Mouse (Mus musculus) forebrain, postnatal 0 days (tissue): ENCODE data around the gene Zfp986. TPM values are rescaled to one million over a fixed set of nuclear protein-coding genes. Genes with fewer than 3 reads are reported as not detected.
"Not testable (repeated sequence)": the region's sequence is repeated elsewhere in the genome, so short reads cannot be mapped to it uniquely, and the experiment has no call there.

Experiments used
- ATAC-seq: fragments of 200-750 bp; cut with Nextera tagmentation; 2 replicates; pipeline ENCODE4 v1.8.0; 2017; ENCODE audit warnings: mild to moderate bottlenecking, moderate library complexity
- DNase-seq: peaks from one replicate; pipeline ENCODE4 v3.0.0-alpha.2; 2015
- H3K27ac ChIP-seq: fragments of 300-500 bp; sonication (generic); 2 replicates; pipeline ENCODE4 v1.5.1; 2014; ENCODE audit warnings: low read depth, mild to moderate bottlenecking, antibody characterized with exemption, low read length, moderate library complexity, mixed read lengths
- H3K27me3 ChIP-seq: fragments of 300-500 bp; sonication (generic); 2 replicates; pipeline ENCODE4 v1.6.1; 2014; ENCODE audit warnings: mild to moderate bottlenecking, low read length, mixed read lengths; ENCODE audit not compliant: insufficient read depth
- H3K36me3 ChIP-seq: fragments of 300-500 bp; sonication (generic); 2 replicates; pipeline ENCODE4 v1.6.1; 2014; ENCODE audit warnings: mild to moderate bottlenecking, moderate library complexity; ENCODE audit not compliant: insufficient read depth
- H3K4me1 ChIP-seq: fragments of 300-500 bp; sonication (generic); 2 replicates; pipeline ENCODE4 v1.6.1; 2014; ENCODE audit warnings: antibody characterized with exemption; ENCODE audit not compliant: insufficient read depth
- H3K4me2 ChIP-seq: fragments of 300-500 bp; sonication (generic); 2 replicates; pipeline ENCODE4 v1.6.1; 2014; ENCODE audit warnings: low read depth, mild to moderate bottlenecking, moderate library complexity
- H3K4me3 ChIP-seq: fragments of 300-500 bp; sonication (generic); 2 replicates; pipeline ENCODE4 v1.5.1; 2014; ENCODE audit warnings: low read depth, low read length, mixed read lengths
- H3K9ac ChIP-seq: fragments of 300-500 bp; sonication (generic); 2 replicates; pipeline ENCODE4 v1.6.1; 2014; ENCODE audit warnings: mild to moderate bottlenecking
- H3K9me3 ChIP-seq: fragments of 300-500 bp; sonication (generic); 2 replicates; pipeline ENCODE4 v1.6.1; 2016; ENCODE audit warnings: low read length
- WGBS: fragments of 180-500 bp; shearing (Covaris S2); extraction: QIAGEN DNeasy Blood & Tissue Kit; methylation state at CpG from one replicate; pipeline ENCODE4 v1.1.7; 2014; 5-methylcytosine and 5-hydroxymethylcytosine counted together
- polyA plus RNA-seq: library from polyadenylated mRNA; unstranded; fragments of >200 nt; fragmentation: Nextera tagmentation; extraction: Ambion mirVana; gene quantifications from 2 replicates; pipeline ENCODE4 v1.2.1, GENCODE M21; 2015
- total RNA-seq: library from RNA; depleted of rRNA; stranded (reverse); fragments of >200 nt; gene quantifications from 2 replicates; pipeline ENCODE4 v1.2.3, GENCODE M21; 2014; rRNA removed

Gene Zfp986
- total RNA-seq (0.14 TPM in 1 of 2 replicates, not detected in the other), polyA plus RNA-seq (not detected in 2 replicates)

DNA sequence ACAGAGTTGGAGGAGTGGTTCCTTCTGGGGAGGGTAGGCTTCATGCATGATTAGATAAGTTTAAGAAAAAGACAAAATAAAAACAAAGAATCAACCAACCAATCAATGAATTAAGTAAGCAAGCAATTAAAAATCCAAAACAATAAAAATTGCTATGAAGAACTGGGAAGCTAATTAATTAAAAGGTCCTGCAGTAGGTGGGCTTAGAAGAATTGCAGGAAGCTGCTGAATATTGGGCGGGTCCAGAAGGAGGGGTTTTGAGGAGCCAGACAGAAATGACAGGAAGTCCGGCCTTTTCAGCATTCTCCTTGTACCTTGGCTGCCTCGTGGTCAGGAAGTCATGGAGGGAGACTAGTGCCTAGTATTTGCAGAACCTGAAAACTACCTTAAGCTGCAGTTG, at the start of gene Zfp986:
TSS of gene Zfp986 (plus strand) at position 301 of the 400 bp plus-strand sequence.
- not testable (repeated sequence) for H3K36me3 ChIP-seq, H3K9me3 ChIP-seq, DNase-seq, H3K4me1 ChIP-seq, H3K4me2 ChIP-seq, H3K4me3 ChIP-seq, H3K27me3 ChIP-seq, H3K9ac ChIP-seq, H3K27ac ChIP-seq, ATAC-seq
- 77% methylated on average over 3 of the region's 3 CpGs for WGBS

DNA sequence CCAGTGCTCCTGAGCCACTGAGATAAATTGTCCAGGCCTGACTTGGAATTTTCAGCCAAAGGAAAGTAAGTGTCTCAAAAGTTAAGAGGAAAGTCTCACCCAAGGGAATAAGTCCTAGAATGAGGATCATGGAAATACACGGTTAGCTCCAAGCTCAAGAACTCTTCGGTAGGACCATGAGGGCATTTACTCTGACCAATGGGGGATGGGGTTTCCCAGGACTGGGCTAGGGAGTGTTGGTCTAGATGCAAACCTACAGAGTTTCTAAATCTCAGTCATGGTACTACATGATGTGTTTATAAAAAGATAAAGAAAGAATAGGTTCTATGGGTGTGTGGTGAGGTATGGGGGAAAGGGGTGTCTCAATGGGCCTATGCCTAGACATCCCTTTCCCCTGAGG, 48.6 kb upstream of the Zfp986 start:
- not testable (repeated sequence) for H3K4me3 ChIP-seq, H3K9me3 ChIP-seq, H3K4me2 ChIP-seq, H3K4me1 ChIP-seq, H3K9ac ChIP-seq, DNase-seq, H3K27me3 ChIP-seq, H3K36me3 ChIP-seq, H3K27ac ChIP-seq, ATAC-seq
- WGBS, result no CpG with 5 or more reads among the region's 2 CpGs

DNA sequence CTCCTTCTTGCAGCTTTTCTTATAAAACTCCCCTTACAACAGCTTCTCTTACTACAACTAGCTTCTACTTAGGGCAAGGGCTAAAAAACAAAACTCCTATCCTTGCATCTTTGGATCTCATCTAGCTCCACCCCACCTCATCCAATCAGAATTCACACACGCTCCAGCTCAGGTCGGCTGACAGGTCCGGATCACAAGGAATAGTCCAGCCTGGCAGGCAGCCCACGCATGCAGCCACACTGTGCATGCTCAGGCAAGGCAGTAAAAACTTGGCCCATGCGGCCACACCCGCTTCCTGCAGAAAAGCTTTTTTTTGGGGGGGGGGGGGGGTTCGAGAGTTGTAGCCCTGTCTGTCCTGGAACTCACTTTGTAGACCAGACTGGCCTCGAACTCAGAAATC, 43.0 kb upstream of the Zfp986 start:
- H3K9me3 ChIP-seq, ATAC-seq, H3K36me3 ChIP-seq, H3K4me2 ChIP-seq, H3K4me1 ChIP-seq, H3K27ac ChIP-seq, DNase-seq, H3K27me3 ChIP-seq, H3K9ac ChIP-seq, H3K4me3 ChIP-seq: not testable (repeated sequence)
- WGBS, result 89% methylated on average over 3 of the region's 8 CpGs

DNA sequence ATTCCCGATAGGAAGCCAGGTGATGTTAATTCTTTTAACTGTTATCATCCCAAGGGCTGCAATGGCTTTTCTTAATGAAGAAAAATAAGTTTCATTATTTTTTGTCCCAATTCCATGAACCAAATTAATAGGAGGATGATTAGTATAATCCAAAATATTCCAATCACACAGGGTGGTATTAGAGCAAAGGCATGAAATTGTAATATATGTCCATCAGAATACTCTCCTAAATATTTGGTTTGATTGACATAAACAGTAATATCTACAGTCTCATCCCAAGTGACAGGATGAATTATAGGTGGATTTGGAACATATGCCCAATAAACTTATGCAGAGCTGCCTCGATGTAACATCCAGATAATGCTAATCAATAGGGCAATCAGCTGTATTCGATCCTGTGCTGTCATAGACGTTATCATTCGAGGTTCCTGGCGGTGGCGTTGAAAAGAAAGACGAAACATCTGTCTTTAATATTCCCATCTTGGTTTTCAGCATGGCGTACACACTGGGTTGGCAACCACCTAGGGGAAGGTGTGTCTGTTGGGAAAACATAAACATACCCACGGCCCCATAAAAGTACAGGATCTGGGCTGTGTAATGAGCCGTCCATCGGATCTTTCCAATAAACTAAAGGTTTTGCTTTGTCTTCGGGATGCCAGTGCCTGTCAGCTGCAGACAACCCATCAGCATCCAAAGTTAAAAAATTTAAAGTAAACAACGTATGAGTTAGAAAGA, 37.1 kb upstream of the Zfp986 start:
- not testable (repeated sequence) for H3K27me3 ChIP-seq, H3K36me3 ChIP-seq, H3K4me2 ChIP-seq, H3K4me3 ChIP-seq, H3K4me1 ChIP-seq, H3K27ac ChIP-seq, DNase-seq, ATAC-seq, H3K9me3 ChIP-seq, H3K9ac ChIP-seq
- 92% methylated on average over 1 of the region's 14 CpGs for WGBS

DNA sequence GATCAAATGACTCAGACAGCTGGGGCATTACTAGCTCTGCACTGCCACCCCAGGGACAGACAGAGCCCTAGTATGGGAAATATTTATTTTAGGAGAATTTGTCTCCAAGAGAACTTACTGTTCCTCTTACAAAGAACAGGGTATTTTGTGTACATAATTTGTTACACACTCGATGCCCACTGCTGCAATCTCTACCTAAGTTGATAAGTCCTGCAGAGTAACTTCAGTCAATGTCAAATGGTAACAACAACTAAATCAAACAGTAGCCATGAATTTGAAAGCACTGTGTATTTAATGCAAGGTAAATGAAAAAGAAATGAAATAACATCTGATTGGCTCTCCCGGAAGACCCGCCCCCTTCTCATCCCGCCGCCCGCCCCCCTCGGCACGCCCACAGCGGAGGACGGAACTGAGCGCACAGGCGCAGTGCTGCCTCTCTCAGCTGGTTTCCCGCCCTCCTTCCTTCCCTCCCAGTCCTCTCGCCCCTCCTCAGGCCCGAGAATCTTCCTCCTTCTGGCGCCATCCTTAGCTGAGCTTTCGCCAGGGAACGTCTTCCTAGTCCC, 32.2 kb upstream of the Zfp986 start:
- WGBS, result 84% methylated on average over 6 of the region's 18 CpGs
- DNase-seq, result not testable (repeated sequence)

DNA sequence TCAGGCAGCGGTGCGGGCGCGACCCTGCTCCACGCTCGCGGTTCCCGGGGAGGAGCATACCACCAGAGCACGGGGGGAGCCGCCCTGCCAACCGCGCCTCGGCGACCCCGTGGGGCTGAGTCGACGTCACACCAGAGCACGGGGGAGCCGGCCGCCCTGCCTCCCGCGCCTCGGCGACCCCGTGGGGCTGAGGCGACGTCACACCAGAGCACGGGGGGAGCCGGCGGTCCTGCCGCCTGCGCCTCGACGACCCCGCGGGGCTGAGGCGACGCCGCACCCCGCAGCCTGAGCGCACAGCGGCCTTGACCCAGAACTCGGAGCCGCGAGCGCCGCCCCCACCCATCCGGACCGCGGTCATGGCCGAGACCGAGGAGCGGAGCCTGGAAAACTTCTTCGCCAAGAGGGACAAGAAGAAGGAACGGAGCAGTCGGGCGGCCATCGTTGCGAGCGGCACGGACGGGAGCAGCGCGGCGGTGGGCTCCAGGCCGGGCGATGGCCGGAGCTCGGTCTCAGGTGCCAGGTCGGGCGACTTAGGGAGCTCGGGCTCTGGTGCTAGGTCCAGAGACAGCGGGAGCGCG, 31.6 kb upstream of the Zfp986 start:
- H3K27me3 ChIP-seq, H3K9me3 ChIP-seq, DNase-seq, H3K27ac ChIP-seq, H3K4me2 ChIP-seq, H3K9ac ChIP-seq, H3K36me3 ChIP-seq, H3K4me3 ChIP-seq, H3K4me1 ChIP-seq: not testable (repeated sequence)
- ATAC-seq, result peak; percentile 27; the same call in 1 of the 2 replicates
- 74% methylated on average over 47 of the region's 75 CpGs for WGBS

More for the DNA sequence above, 32.2 kb upstream of the Zfp986 start:
- not testable (repeated sequence) for H3K4me2 ChIP-seq, H3K4me3 ChIP-seq, H3K9me3 ChIP-seq, H3K9ac ChIP-seq, H3K4me1 ChIP-seq, H3K27me3 ChIP-seq, H3K36me3 ChIP-seq, H3K27ac ChIP-seq
- ATAC-seq, result peak; percentile 25; the same call in 1 of the 2 replicates

DNA sequence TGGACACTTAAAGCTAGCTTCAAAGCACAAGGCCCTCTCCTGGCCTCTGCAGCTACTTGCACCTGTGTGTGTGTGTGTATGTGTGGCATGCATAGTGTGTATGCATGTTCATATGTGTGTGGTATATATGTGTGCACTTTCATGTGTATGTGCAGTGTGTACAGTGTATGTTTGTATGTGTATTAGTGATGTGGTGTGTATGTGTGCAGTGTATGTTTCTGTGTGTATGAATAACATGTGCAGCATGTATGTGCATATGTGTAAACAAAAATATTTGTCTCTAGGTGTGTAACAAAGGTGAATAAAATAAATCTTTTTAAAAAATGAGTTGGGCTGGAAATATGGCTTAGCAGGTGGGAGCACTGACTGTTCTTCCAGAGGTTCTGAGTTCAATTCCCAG, 21.8 kb upstream of the Zfp986 start:
- H3K27me3 ChIP-seq, H3K36me3 ChIP-seq, H3K4me1 ChIP-seq, H3K4me2 ChIP-seq, H3K9me3 ChIP-seq, DNase-seq, H3K9ac ChIP-seq, H3K27ac ChIP-seq, H3K4me3 ChIP-seq: not testable (repeated sequence)
- ATAC-seq, result peak; percentile 56; the same call in 1 of the 2 replicates

DNA sequence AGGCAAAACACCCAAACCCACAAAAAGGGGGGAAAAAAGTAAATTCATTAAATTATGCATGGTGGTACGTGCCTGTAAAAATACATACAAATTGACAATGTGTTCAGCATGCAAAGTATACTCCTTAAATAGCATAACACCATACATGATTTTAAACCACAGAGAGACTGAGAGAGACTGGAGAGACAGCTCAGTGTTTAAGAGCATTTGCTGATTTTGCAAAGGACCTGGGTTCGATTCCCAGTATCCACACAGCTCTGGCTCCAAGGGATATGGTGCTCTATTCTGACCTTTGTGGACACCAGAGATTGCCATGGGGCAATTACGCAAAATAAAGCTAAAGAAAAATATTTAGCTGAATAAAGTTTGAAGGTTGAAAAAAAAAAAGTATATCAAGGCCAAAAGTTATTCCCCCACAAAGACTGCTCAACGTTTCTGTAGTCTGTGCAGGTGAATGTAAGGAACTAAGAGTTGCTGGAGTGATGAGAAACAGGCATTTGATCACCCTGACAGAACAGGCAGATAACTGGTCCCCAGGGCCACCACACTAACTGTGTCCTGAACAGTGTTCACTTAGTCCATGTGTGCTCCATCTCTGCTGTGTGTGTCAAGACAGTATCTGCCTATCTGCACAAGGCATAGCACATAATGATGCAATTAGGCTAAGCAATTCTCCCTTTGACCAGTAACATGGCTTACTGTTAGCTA, 20.3 kb upstream of the Zfp986 start:
- H3K27me3 ChIP-seq, H3K36me3 ChIP-seq, H3K9ac ChIP-seq, H3K9me3 ChIP-seq, H3K27ac ChIP-seq, H3K4me1 ChIP-seq, DNase-seq, H3K4me2 ChIP-seq, ATAC-seq, H3K4me3 ChIP-seq: not testable (repeated sequence)
- 71% methylated on average over 3 of the region's 4 CpGs for WGBS

DNA sequence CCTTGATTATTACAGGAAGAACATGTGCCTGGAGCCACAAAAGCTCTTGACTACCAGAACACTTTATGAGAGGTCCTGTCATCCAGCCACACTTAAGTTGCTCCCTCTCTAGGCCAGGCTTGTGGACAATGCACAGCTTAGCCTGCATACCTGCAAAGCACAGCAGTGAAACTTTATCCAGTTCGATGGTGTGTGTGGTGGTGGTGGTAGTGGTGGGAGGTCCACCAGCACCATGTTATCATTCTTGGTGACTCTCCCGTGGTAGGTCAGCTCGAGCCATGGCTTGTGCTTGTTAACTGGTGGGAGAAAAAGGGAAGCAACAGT, 19.7 kb upstream of the Zfp986 start:
- ATAC-seq, DNase-seq, H3K27me3 ChIP-seq, H3K36me3 ChIP-seq, H3K4me2 ChIP-seq, H3K27ac ChIP-seq, H3K4me1 ChIP-seq, H3K9me3 ChIP-seq, H3K9ac ChIP-seq, H3K4me3 ChIP-seq: not testable (repeated sequence)
- 85% methylated on average over 3 of the region's 3 CpGs for WGBS

DNA sequence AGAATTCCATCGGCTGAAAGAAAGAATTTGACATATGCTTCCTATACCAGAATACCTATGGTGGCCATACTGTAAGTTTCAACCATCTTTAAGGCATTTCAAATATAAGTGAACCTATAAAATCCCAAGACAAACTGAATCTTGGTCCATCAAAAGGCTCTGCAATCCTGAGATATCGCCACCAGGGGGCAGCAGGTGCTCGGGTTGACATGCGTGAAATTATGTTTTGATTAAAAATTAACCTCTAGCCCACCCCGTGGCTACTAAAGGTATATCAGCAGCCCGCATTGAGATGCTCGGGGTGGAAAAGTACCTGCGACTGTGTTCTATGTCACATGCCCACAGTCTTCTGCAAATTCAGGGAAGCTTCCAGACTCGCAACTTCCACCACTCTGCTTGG, 17.2 kb upstream of the Zfp986 start:
- H3K4me2 ChIP-seq, DNase-seq, H3K9me3 ChIP-seq, H3K27ac ChIP-seq, H3K9ac ChIP-seq, H3K27me3 ChIP-seq, H3K4me3 ChIP-seq, H3K36me3 ChIP-seq, ATAC-seq, H3K4me1 ChIP-seq: not testable (repeated sequence)
- WGBS, result 73% methylated on average over 6 of the region's 9 CpGs
